Mouse (Mus musculus) liver, embryonic 16.5 days (tissue): ENCODE results near the gene Rundc3a. TPM values are rescaled to one million over a fixed set of nuclear protein-coding genes. Genes with fewer than 3 reads are reported as not detected.

ENCODE experiments used
- microRNA-seq: library from miRNA; unstranded; fragments of <30 nt; microRNA quantifications from one replicate; pipeline ENCODE4, GENCODE M21; 2016
- polyA plus RNA-seq: library from polyadenylated mRNA; unstranded; fragments of >200 nt; fragmentation: Nextera tagmentation; extraction: Ambion mirVana; gene quantifications from 2 replicates; pipeline ENCODE4 v1.2.1, GENCODE M21; 2015

The Rundc3a gene
- polyA plus RNA-seq, 1 experiment from 2014 or later: 2.2 TPM

Small RNA genes within 50 kb of the gene (microRNA-seq; reads per million reads assigned to microRNA genes)
- gene Mir6930: not detected

Other genes starting within 250 kb of the Rundc3a start
- gene Nags, start 247.9 kb upstream of the Rundc3a start, polyA plus RNA-seq: 19.0 and 19.2 TPM in 2 replicates
- 9.0 and 9.9 TPM in 2 replicates for gene Tmem101, start 237.0 kb upstream of the Rundc3a start, polyA plus RNA-seq
- gene Lsm12, start 208.1 kb upstream of the Rundc3a start, polyA plus RNA-seq: 51.2 and 52.5 TPM in 2 replicates
- gene G6pc3, start 203.8 kb upstream of the Rundc3a start, polyA plus RNA-seq: 7.7 and 8.2 TPM in 2 replicates
- 16.9 and 20.4 TPM in 2 replicates for gene Hdac5, start 163.2 kb upstream of the Rundc3a start, polyA plus RNA-seq
- gene BC030867, start 144.5 kb upstream of the Rundc3a start, polyA plus RNA-seq: 13.2 and 13.8 TPM in 2 replicates
- gene Asb16, start 124.7 kb upstream of the Rundc3a start, polyA plus RNA-seq: 0.04 TPM in 1 of 2 replicates, not detected in the other
- 26.7 and 28.5 TPM in 2 replicates for gene Tmub2, start 108.5 kb upstream of the Rundc3a start, polyA plus RNA-seq
- gene Atxn7l3, start 96.8 kb upstream of the Rundc3a start, polyA plus RNA-seq: 3.0 and 3.2 TPM in 2 replicates
- gene Ubtf, start 73.7 kb upstream of the Rundc3a start, polyA plus RNA-seq: 44.5 and 46.4 TPM in 2 replicates
- gene Slc4a1, start 27.2 kb upstream of the Rundc3a start, polyA plus RNA-seq: 1,073 and 1,144 TPM in 2 replicates
- gene Slc25a39, start 14.5 kb downstream of the Rundc3a start, polyA plus RNA-seq: 454 and 500 TPM in 2 replicates
- 103 and 118 TPM in 2 replicates for gene Grn, start 36.9 kb downstream of the Rundc3a start, polyA plus RNA-seq
- 0.20 and 0.34 TPM in 2 replicates for gene Fam171a2, start 54.3 kb downstream of the Rundc3a start, polyA plus RNA-seq
- gene Itga2b, start 76.7 kb downstream of the Rundc3a start, polyA plus RNA-seq: 28.0 and 32.9 TPM in 2 replicates
- gene Gpatch8, start 163.0 kb downstream of the Rundc3a start, polyA plus RNA-seq: 17.3 and 18.6 TPM in 2 replicates
- 0.26 and 0.35 TPM in 2 replicates for gene Gm11627, start 186.1 kb downstream of the Rundc3a start, polyA plus RNA-seq
- 0.29 and 0.54 TPM in 2 replicates for gene Fzd2, start 211.0 kb downstream of the Rundc3a start, polyA plus RNA-seq